Mouse (Mus musculus) fibroblast of lung, adult 2 months (primary cell): Measurements from ENCODE around the gene Apeh.
A peak's percentile ranks its signal among the peaks of the same experiment; 100 is the strongest.
"Not testable (repeated sequence)": the region's sequence is repeated elsewhere in the genome, so short reads cannot be mapped to it uniquely, and the experiment has no call there.

ENCODE experiments used
- DNase-seq: peaks from one replicate; pipeline ENCODE4 v3.0.0-alpha.2; 2011; ENCODE audit warnings: low read depth

Gene Apeh

DNA sequence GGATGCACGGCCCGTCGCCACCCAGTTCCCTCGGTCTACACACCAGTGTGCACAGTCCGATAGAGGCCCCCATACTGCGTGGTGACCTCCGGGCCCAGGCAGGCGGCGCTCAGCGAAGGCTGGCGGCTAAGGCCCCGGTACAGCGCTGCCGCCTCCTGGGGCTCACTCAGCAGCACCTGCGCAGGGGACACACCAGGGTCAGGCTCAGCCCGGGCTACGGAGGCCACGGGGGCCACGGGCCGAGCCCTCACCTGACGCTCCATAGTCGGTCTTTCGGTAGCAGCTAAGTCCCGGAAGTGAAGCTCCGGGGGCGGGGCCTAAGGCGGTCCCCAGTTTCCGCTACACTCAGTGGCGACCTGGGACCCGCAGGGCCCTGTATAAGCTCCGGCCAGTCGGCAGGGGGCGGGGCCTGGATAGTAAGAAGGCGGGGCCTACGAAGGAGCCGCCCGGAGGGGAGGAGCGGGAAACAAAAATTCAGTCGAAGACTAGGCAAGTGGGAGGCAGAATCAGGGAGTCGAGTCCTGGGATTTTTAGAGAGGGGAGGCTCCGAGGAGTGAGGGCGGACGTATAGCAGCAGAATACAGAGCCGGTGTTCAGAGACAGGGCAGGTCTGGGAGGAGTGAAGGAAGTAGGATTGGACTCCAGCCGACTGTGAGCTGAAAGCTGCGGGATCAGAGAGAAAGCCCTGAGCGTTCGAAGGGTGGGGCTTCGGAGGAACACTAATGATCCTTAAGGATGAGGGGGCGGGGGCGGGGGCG lies at the start of gene Apeh:
Apeh (minus strand) TSS at position 423 of the 758 bp plus-strand sequence.
- peak; percentile 70 for DNase-seq

DNA sequence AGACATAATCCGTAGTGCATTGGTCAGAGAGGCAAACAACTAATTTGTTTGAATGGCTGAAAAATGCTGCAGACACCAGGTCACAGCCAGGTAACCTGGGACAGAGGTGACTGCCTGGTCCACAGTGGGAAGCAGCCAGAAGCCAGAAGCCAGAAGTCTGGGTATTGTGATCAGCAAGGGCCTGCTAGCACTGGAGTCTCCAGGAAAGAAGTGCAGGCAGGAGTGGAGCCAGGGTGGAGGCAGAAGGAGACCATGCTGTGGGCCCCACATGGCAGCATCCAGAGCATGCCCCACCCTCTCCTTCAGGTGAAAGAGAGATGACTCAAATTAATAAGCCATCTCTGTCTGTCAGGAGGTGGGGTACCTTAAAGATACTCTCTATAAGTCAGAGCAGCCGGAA lies 49.1 kb upstream of the Apeh start:
- DNase-seq: no peak

DNA sequence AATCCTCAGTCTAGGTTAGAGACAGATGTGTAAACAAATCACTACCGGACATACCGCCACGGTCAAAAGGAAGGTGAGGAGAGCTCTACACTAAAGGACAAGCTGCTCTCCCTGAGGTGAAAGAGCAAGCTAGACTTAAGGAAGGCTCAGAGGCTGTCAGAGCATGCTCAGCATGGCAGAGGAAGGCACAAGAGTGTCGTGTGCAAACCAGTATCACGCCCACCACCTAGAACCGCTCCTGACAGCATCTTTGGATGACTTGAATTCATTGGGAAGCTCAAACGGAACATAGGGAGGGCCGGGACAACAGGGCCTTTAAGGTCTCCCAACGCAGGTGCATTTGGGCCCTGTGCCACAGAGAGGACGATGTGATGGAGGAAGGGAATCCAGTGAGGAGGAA lies 47.0 kb upstream of the Apeh start:
- DNase-seq: no peak

DNA sequence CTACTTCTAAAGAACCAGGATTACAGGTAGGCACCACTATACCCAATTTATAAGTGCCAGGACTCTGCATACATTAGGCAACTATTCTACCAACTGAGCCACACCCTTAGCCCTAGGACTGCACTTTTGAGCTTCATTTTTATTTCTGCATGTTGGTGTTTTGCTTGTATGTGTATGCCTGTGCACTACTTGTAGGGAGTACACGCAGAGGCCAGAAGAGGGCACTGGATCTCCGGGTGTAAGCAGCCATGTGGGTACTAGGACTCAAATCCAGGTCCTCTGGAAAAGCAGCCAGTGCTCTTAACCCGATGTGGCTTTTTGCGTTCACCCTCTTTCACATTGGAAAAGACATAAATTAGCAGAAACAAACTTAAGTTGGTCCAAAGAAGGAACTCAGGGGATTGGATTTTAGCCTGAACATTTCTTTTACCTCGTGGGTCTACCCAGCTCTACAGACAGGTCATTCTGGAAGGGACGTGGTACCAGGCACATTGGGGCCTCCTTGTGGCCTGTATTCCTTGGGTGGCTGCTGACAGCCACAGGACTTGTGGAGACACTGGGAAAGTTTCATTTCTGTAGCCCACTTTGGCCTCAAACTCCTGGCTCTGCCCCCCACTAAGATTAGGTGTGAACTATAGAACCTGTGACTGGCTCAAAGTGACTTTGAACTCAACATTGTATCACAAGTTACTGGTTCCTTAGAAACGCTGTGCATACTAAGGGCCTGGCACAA lies 45.7 kb upstream of the Apeh start:
- no peak for DNase-seq

DNA sequence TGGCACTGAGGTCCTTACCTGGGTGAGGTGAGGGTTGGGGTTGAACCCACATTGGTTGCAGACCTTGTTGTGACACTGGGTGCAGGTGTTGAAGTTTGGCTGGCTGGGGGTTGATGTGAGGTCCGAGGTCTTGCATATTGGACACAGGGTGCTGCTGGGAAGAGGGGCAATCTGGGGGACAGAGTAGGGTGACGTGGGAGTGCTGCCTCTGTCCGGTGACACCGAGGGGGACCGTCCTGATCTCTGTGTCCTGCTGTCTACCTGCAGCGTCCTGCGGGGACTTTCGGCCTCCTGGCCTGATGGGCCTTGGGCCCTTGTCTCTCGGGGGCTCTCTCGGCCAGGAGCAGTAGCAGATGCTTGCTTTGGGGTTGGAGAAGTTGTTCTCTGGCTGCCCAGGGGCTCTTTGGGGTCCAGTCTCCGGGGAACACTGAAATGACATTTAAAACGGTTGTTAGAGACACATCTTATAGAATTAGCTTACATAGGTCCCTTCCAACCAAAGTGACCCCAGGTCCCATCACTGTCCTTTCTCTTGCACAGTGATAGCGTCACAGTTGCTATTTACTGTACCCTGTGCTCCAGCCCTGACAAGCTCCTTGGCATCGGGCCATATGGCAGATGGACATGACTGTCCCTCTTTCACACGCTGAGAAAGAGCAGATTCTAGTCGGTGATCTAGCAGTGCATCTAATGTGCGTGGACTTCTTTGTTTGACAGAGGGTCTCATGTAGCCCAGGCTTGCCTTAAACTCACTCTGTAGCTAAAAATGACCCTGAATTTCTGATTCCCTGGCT lies 45.0 kb upstream of the Apeh start:
- DNase-seq: no peak

DNA sequence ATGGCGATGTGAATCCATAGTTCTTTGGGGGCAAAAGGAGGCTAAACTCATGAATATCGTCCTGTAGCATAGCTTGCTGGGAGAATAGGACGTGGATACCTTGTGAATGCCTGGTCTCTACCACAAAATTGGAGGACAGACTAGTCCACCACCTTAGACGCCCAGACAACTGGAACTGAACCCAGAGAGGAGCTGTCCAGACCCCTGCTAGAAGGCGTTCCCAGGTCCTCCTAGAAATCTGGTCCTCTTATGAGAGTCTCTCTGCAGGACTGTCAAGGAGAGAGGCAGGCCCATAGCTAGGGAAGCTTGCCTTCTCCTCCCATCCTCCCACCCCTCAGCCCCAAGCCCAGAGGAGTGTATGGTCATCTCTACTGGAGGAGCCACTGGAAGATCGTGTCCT lies 43.7 kb upstream of the Apeh start:
- DNase-seq: no peak

DNA sequence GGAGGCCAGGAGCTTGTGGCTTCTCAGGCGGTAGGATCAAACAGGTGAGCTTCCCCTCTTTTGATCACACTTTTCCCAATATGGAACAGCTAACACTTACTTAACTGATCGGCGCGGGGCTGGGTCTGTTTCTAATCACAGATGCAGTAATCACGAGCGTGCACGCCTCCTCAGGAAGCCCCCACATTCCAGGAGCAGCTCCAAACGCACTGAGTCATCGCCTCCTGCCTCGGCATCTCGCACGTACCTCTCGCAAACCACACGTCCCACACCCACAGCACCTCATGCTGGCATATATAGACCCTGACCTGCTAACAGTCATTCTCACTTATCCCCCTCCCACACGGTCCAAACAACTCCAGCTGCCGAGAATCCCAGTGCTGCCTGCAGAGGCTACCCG lies 43.1 kb upstream of the Apeh start:
- DNase-seq: peak; percentile 89

DNA sequence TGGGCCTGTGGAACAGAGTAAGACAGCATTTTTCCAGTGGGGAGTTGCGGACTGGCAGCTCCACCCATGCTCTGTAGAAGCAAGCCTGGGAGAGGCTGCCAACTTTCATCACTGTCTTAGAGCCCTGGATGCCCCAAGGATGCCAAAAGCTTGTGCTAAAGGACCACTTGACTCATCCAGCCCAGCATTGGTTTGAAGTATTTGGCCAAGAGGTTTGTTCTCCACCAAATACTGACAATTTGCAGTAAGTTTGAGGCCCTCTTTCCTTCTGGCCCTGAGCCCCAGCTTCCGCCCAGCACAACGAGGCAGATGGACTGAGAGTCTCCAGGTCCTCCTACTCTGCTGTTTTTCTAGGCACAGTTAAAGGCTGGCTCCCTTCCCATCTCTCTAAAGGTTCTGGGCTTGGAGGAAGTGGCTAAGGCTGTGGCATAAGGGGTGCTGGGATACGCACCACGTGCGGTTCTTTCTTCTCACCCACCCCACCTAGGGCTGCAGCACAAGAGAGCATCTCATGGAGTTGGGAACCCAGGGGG lies 42.6 kb upstream of the Apeh start:
- DNase-seq: peak; percentile 88

DNA sequence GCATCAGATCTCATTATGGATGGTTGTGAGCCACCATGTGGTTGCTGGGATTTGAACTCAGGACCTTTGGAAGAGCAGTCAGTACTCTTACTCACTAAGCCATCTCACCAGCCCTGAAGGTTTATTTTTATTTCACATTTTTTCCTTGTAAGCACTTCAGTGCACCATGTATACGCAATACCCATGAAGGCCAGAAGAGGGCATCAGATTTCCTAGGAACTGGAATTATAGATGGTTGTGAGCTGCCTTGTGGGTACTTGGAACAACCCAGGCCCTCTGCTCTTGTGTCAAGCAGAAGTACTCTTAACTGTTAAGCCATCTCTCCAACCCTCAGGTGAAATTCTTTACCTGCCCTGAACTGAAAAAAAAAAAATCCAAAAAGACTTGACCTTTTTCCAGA lies 41.8 kb upstream of the Apeh start:
- no peak for DNase-seq

DNA sequence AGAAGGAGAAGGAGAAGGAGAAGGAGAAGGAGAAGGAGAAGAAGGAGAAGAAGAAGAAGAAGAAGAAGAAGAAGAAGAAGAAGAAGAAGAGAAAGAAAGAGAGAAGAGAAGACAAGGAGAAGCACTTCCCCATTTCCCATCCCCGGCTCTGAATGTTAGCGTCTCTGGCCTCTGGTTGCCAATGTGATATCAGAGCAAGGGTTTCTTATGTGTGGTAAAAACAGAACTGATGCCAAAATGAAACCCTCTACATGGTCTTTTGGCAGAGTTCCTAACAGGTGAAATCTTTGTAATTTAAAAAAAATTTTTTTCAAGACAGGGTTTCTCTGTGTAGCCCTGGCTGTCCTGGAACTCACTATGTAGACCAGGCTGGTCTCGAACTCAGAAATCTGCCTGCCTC lies 41.3 kb upstream of the Apeh start:
- not testable (repeated sequence) for DNase-seq

DNA sequence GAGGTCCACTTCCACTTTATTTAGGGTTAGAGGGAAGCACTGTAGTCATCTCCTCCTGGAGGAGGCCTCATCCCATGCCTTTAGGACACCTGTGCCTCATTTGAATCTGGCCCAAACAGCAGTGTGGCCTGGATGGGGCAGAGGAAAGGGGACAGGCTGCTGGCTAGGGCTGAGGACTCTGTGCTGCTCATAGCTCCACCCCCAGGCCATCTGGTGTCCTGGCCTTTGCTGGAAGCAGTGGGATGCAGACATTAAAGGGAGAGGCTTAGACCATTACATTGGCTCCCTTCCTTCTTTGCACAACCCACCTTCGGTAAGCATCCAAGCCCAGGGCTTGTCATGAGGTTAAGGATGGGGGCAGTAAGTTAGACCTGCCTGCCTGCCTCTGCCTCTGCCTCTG lies 39.1 kb upstream of the Apeh start:
- DNase-seq: no peak

DNA sequence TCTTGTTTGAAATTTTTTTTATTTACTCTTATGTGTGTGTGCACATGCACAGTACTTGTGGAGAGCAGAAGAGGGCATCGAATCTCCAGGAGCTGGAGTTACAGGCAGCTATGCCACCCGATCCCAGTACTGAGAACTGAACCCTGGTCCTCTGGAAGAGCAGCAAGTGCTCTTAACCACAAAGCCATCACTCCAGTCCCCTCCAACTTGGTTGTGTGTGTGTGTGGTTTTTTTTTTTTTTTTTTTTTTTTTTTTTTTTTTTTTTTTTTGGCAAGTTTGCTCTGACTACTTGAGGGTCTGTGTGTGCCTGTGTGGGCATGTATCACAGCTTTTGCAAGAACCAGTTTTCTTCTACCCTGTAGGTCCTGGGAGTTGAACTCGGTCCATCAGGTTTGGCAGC lies 38.0 kb upstream of the Apeh start:
- DNase-seq: no peak

DNA sequence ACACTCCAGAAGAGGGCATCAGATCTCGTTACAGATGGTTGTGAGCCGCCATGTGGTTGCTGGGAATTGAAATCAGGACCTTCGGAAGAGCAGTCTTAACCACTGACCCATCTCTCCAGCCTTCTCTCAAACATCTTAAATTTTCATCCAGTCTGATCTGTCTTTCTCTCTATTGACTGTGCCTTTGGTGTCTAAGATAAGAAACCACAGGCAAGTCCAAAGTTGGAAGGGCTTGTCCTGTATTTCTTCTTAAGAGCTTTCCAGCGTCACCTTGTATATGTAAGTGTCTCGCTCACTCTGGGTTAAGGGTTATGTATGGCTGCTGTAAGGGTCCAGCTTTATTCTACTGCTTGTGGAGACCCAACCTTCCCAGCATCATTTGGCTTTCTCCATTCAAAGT lies 37.1 kb upstream of the Apeh start:
- no peak for DNase-seq

DNA sequence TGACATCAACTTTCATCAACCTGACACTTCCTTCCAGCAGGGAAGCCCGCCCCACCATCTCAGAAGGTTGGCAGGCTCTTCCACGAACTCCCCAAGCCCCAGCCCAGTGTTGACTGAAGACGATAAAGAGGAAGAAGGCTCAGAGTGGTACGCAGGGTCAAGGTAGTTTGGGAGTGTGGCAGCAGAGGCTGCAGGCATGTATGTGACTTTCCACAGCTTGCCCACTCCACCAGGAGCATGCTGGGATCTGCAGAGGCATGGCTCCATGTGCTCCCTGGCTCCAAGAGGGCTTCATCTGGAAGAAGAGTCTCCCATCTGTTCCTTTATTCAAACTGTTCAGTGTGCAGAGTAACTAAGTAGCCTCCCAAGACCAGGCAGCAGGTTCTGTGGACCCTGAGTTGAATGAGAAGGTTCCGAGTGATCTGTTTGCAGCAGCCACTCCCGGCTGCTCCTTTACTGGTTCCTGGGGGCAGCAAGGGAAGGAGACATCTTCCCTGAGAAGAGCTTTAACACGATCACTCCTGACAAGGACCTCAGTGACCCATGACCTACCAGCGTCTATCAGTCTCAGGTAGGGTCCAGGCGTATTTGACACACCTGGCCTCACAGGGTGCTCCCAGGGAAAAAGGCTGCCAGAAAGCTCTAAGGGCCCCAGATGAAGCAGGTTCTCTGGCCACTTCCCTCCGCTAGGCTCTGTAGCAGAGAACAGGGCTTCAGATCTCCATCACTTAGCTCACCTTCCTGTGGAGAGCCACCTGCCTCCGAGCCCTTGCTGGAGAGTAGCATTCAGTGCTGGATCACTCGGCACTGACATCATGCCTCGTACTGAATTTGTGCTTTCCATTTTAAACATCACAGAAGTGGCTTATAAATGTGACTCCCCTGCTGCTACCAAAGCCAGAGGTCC lies 34.9 kb upstream of the Apeh start:
- no peak for DNase-seq

DNA sequence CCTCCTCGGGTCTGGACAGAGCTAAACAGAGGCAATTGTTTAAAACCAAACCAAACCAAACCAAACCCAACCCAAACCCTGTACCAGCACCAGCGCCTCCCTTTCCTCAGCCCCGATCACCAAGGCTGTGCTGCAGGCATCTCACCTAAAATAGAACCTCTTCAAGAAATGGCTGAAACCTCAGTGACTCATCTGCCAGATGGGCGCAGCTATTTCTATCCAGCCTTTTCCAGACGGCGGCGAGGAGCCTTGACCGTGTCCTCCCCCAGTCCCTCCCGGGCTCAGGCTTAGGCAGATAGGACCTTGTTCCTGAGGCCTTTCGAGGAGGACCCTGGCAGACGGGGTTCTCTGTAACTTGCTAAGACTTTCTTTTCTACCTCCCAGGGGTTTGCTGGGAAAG lies 33.8 kb upstream of the Apeh start:
- DNase-seq: no peak

DNA sequence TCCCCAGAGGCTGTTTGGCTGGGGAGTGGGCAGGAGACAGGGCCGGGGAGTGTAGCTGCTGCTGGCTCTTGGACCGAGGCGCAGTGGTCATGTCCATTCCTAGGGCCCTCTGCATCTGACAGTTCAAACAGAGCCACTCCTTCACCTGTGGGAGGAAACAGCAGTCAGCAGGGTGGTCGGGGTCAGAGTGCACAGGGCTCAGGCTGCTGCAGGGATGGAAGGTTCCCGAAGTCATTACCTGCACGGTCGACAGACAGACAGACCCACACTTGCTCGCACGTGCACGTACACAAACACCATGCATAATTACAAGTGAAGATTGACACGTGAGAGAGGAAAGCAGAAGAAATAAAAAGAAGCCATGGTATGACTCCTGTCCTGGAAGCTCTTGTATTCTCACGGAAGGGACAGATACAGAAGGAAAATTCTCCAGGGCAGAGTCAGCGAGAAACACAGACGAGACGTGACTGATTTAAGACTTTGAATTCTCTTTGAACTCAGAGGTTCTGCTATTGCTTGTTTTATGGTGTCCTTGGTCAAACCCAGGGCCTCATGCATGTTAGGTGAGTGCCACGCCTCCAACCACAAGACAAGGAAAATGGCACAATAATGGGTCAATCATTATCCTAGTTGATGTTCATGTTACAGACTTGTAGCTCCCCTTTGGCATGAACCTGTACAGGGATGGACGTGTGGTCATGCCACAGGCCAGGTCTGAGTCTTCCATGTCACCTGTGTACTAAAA lies 32.2 kb upstream of the Apeh start:
- no peak for DNase-seq

DNA sequence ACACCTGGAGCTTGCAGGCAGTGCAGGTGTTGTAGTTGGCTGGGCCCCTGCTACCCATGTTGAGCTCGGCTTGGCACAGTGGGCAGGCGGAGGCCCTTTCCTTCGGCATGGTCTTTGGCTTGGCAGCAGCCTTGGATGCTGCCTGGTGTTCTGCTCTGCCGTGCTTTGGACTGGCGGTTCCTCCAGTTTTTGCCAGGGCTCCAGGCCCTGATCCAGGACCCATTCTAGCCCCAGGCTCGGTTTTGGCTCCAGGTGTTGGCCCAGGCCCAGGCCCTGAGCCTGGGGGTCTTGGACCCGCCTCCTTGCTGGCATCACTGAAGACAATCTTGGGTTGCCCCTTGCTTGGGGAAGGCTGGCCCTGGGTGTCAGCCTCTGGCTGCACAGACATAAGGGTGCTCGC lies 31.3 kb upstream of the Apeh start:
- no peak for DNase-seq

DNA sequence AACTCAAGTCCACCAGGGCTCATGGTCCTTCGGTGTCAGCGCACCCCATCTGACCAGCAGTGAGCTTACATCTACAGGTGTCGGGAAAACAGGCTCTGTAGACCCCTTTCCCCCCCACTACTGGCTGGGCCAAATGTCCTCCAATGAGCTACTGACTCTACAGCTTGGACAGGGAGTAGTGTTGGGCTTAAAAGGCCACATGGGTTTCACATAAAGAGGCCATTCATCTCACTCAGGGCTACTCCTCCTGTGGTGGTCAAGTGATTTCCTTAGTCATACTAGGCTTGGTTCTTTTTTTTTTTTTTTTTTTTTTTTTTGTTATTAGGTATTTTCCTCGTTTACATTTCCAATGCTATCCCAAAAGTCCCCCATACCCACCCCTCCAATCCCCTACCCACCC lies 29.5 kb upstream of the Apeh start:
- peak; percentile 51 for DNase-seq

DNA sequence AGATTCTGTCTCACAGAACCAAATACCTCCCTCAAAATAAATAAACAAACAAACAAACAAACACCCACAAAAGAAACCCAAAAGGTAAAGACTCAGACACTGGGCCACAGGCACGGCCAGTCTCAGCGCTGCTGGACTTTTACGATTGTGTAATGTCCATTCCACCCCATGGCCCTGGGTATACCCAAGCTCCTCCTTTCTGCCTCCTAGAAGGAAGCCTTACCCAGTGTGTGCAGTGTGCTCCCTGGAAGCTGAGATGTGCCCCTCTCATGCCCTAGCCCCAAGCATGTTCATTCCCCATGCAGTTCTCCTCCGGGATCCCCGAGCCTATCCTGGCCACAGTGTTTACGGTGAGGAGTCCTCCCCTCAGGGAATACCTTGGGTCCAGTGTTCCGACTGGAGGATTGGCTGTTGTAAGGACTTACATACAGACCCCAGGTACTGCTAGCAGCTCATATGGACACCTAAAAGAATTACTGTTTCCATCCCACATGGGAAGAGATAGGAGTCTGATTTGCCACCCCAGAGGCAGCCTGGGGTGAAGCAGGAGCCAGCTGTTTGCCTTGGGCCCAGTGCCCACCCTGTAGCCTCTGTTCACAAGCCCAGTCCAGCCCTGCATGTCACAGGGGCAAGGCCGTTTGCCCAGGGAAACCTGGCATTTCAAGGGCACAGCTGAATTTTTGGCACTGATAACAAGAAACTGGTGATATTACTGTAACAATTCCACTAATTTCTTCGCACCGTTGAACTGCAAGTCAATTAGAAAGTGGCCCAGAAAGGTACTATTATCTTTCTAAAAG lies 27.0 kb upstream of the Apeh start:
- DNase-seq: no peak

DNA sequence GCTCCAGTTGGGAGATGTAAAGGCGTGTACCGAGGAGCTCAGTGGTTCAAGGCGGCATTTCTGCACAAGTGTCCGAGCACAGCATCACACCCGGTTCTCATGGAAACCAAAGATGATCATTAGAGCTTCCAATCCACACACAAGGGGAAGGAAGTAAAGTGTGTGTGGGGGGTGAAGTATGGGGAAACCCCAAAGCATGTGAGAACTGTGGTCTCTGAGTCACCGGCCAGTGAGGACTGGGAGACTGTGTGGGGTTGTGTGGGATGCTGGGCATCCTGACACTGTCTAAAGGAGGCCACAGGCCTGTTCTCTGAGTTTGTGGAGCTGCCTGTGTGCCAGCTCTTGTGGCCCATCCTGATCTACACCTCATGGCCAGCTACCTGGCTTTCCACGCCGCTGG lies 26.3 kb upstream of the Apeh start:
- DNase-seq: peak; percentile 76
